Mouse (Mus musculus) forebrain, embryonic 15.5 days (tissue): Measurements from ENCODE around the gene Ren1. TPM values are rescaled to one million over a fixed set of nuclear protein-coding genes. Genes with fewer than 3 reads are reported as not detected.

Experiments
- ATAC-seq: fragments of 200-750 bp; cut with Nextera tagmentation; replicated peaks from 2 replicates; pipeline ENCODE4 v1.8.0; 2017; ENCODE audit warnings: mild to moderate bottlenecking, moderate TSS enrichment, moderate library complexity
- H3K27ac ChIP-seq: fragments of 300-500 bp; sonication (generic); replicated peaks from 2 replicates; pipeline ENCODE4 v1.5.1; 2015; ENCODE audit warnings: mild to moderate bottlenecking, inconsistent platforms
- H3K27me3 ChIP-seq: fragments of 300-500 bp; sonication (generic); 2 replicates; pipeline ENCODE4 v1.6.1; 2015; ENCODE audit warnings: inconsistent platforms
- H3K36me3 ChIP-seq: fragments of 300-500 bp; sonication (generic); 2 replicates; pipeline ENCODE4 v1.6.1; 2015; ENCODE audit warnings: mild to moderate bottlenecking, inconsistent platforms
- H3K4me1 ChIP-seq: fragments of 300-500 bp; sonication (generic); 2 replicates; pipeline ENCODE4 v1.6.1; 2015; ENCODE audit warnings: inconsistent platforms
- H3K4me2 ChIP-seq: fragments of 300-500 bp; sonication (generic); replicated peaks from 2 replicates; pipeline ENCODE4 v1.6.1; 2015; ENCODE audit warnings: mild to moderate bottlenecking, inconsistent platforms
- H3K4me3 ChIP-seq: fragments of 300-500 bp; sonication (generic); 2 replicates; pipeline ENCODE4 v1.5.1; 2015; ENCODE audit warnings: mild to moderate bottlenecking, inconsistent platforms
- H3K9ac ChIP-seq: fragments of 300-500 bp; sonication (generic); replicated peaks from 2 replicates; pipeline ENCODE4 v1.6.1; 2015; ENCODE audit warnings: mild to moderate bottlenecking, inconsistent platforms
- H3K9me3 ChIP-seq: fragments of 300-500 bp; sonication (generic); 2 replicates; pipeline ENCODE4 v1.6.1; 2016; ENCODE audit warnings: inconsistent platforms
- WGBS: fragments of 180-500 bp; shearing (Covaris S2); methylation state at CpG from one replicate; pipeline ENCODE4 v1.1.7; 2015; ENCODE audit warnings: mixed read lengths; 5-methylcytosine and 5-hydroxymethylcytosine counted together
- polyA plus RNA-seq: library from polyadenylated mRNA; unstranded; fragments of >200 nt; fragmentation: Nextera tagmentation; extraction: Ambion mirVana; gene quantifications from 2 replicates; pipeline ENCODE4 v1.2.1, GENCODE M21; 2015

Gene Ren1
- polyA plus RNA-seq, 1 experiment from 2014 or later = not detected

- H3K4me3 ChIP-seq = no peak overlapping the region
- ATAC-seq = no peak
- H3K27me3 ChIP-seq = peaks cover 22% of the 10 kb centered on the region
- WGBS = 57% methylated on average over 10 of the region's 10 CpGs
- H3K9ac ChIP-seq = no peak overlapping the region
- no peak overlapping the region for H3K27ac ChIP-seq
- H3K4me1 ChIP-seq = peaks cover 21% of the 10 kb centered on the region
- H3K9me3 ChIP-seq = no peaks in the 10 kb centered on the region
- H3K4me2 ChIP-seq = no peak overlapping the region
- H3K36me3 ChIP-seq = no peaks in the 10 kb centered on the region
Measured at GRCm38 (mm10) chr1:133366951-133367605, 16.8 kb downstream of the Ren1 start.

- H3K4me2 ChIP-seq = no peak overlapping the region
- peaks cover 22% of the 10 kb centered on the region for H3K27me3 ChIP-seq
- H3K4me3 ChIP-seq = no peak overlapping the region
- no peak overlapping the region for H3K9ac ChIP-seq
- H3K9me3 ChIP-seq = no peaks in the 10 kb centered on the region
- H3K4me1 ChIP-seq = peaks cover 21% of the 10 kb centered on the region
- no peak overlapping the region for H3K27ac ChIP-seq
- 23% methylated on average over 11 of the region's 11 CpGs for WGBS
- H3K36me3 ChIP-seq = no peaks in the 10 kb centered on the region
- no peak for ATAC-seq
Measured at GRCm38 (mm10) chr1:133367606-133368488, 17.5 kb downstream of the Ren1 start.

GRCm38 (mm10) chr1:133368644-133369043 lies 18.3 kb downstream of the Ren1 start:
- WGBS = 60% methylated on average over 10 of the region's 10 CpGs

GRCm38 (mm10) chr1:133370352-133370751 lies 20.0 kb downstream of the Ren1 start:
- no peak overlapping the region for H3K4me2 ChIP-seq
- 78% methylated on average over 4 of the region's 4 CpGs for WGBS
- H3K27me3 ChIP-seq = peaks cover 5% of the 10 kb centered on the region; the same call in 1 of the 2 replicates
- H3K4me1 ChIP-seq = peaks cover 8% of the 10 kb centered on the region
- ATAC-seq = no peak
- no peak overlapping the region for H3K9ac ChIP-seq
- no peak overlapping the region for H3K27ac ChIP-seq
- no peaks in the 10 kb centered on the region for H3K36me3 ChIP-seq
- no peak overlapping the region for H3K4me3 ChIP-seq
- no peaks in the 10 kb centered on the region for H3K9me3 ChIP-seq

More at GRCm38 (mm10) chr1:133368644-133369043, 18.3 kb downstream of the Ren1 start:
- H3K9me3 ChIP-seq = no peaks in the 10 kb centered on the region
- no peak overlapping the region for H3K27ac ChIP-seq
- peaks cover 17% of the 10 kb centered on the region for H3K4me1 ChIP-seq
- no peak overlapping the region for H3K9ac ChIP-seq
- H3K27me3 ChIP-seq = peaks cover 22% of the 10 kb centered on the region
- no peaks in the 10 kb centered on the region for H3K36me3 ChIP-seq
- no peak overlapping the region for H3K4me3 ChIP-seq
- ATAC-seq = no peak
- no peak overlapping the region for H3K4me2 ChIP-seq

- Histone ChIP-seq H3K27ac (no peak overlapping the region), H3K9ac (no peak overlapping the region), H3K9me3 (no peaks in the 10 kb centered on the region), H3K4me3 (no peak overlapping the region), H3K27me3 (peaks cover 4% of the 10 kb centered on the region; the same call in 1 of the 2 replicates), H3K4me2 (no peak overlapping the region), H3K4me1 (peaks cover 8% of the 10 kb centered on the region), H3K36me3 (no peaks in the 10 kb centered on the region)
- ATAC-seq = no peak
- 87% methylated on average over 6 of the region's 6 CpGs for WGBS
Measured at GRCm38 (mm10) chr1:133371431-133371830, 21.1 kb downstream of the Ren1 start.

GRCm38 (mm10) chr1:133372113-133372512 lies 21.8 kb downstream of the Ren1 start:
- WGBS = 79% methylated on average over 8 of the region's 8 CpGs
- Histone ChIP-seq H3K36me3 (no peaks in the 10 kb centered on the region), H3K27me3 (no peaks in the 10 kb centered on the region), H3K4me1 (peaks cover 8% of the 10 kb centered on the region), H3K27ac (no peak overlapping the region), H3K9me3 (no peaks in the 10 kb centered on the region), H3K4me2 (no peak overlapping the region), H3K4me3 (no peak overlapping the region), H3K9ac (no peak overlapping the region)
- no peak for ATAC-seq

GRCm38 (mm10) chr1:133375696-133376346 lies 25.5 kb downstream of the Ren1 start:
- Histone ChIP-seq H3K4me2 (no peak overlapping the region), H3K9me3 (no peaks in the 10 kb centered on the region), H3K27me3 (no peaks in the 10 kb centered on the region), H3K9ac (no peak overlapping the region), H3K4me3 (no peak overlapping the region), H3K36me3 (no peaks in the 10 kb centered on the region), H3K4me1 (peaks cover 6% of the 10 kb centered on the region; the same call in 1 of the 2 replicates), H3K27ac (no peak overlapping the region)
- 77% methylated on average over 10 of the region's 10 CpGs for WGBS
- ATAC-seq = no peak

GRCm38 (mm10) chr1:133377547-133377946 lies 27.2 kb downstream of the Ren1 start:
- Histone ChIP-seq H3K27me3 (no peaks in the 10 kb centered on the region), H3K4me3 (no peak overlapping the region), H3K4me1 (peaks cover 6% of the 10 kb centered on the region; the same call in 1 of the 2 replicates), H3K9me3 (no peaks in the 10 kb centered on the region), H3K27ac (no peak overlapping the region), H3K9ac (no peak overlapping the region), H3K4me2 (no peak overlapping the region), H3K36me3 (no peaks in the 10 kb centered on the region)
- 90% methylated on average over 5 of the region's 5 CpGs for WGBS
- ATAC-seq = no peak

GRCm38 (mm10) chr1:133379254-133379985 lies 29.1 kb downstream of the Ren1 start:
- Histone ChIP-seq H3K4me2 (no peak overlapping the region), H3K4me1 (peaks cover 6% of the 10 kb centered on the region; the same call in 1 of the 2 replicates), H3K27ac (no peak overlapping the region), H3K9ac (no peak overlapping the region), H3K9me3 (no peaks in the 10 kb centered on the region), H3K27me3 (no peaks in the 10 kb centered on the region), H3K36me3 (no peaks in the 10 kb centered on the region), H3K4me3 (no peak overlapping the region)
- no peak for ATAC-seq
- 65% methylated on average over 10 of the region's 10 CpGs for WGBS

GRCm38 (mm10) chr1:133379986-133380320 lies 29.6 kb downstream of the Ren1 start:
- 74% methylated on average over 3 of the region's 3 CpGs for WGBS
- no peaks in the 10 kb centered on the region for H3K9me3 ChIP-seq
- H3K27me3 ChIP-seq = no peaks in the 10 kb centered on the region
- H3K36me3 ChIP-seq = no peaks in the 10 kb centered on the region
- no peak overlapping the region for H3K4me2 ChIP-seq
- ATAC-seq = no peak
- H3K27ac ChIP-seq = no peak overlapping the region
- peaks cover 6% of the 10 kb centered on the region; the same call in 1 of the 2 replicates for H3K4me1 ChIP-seq
- no peak overlapping the region for H3K9ac ChIP-seq
- no peak overlapping the region for H3K4me3 ChIP-seq

GRCm38 (mm10) chr1:133380347-133381065 lies 30.2 kb downstream of the Ren1 start:
- Histone ChIP-seq H3K4me3 (no peak overlapping the region), H3K27ac (no peak overlapping the region), H3K9ac (no peak overlapping the region), H3K27me3 (no peaks in the 10 kb centered on the region), H3K4me1 (peaks cover 6% of the 10 kb centered on the region; the same call in 1 of the 2 replicates), H3K36me3 (no peaks in the 10 kb centered on the region), H3K9me3 (no peaks in the 10 kb centered on the region), H3K4me2 (no peak overlapping the region)
- WGBS = 69% methylated on average over 14 of the region's 14 CpGs
- 0 out of 2 replicates have a peak, but pooled peaks have one; percentile 1 for ATAC-seq
